Mouse (Mus musculus) retina, postnatal 1 day (tissue): ENCODE results near the gene Zbtb45.

Experiments
- DNase-seq: peaks from one replicate; pipeline ENCODE4 v3.0.0-alpha.2; 2012

The Zbtb45 gene

GRCm38 (mm10) chr7:12995862-12996261, 14.0 kb downstream of the Zbtb45 start:
- no peak for DNase-seq

DNA sequence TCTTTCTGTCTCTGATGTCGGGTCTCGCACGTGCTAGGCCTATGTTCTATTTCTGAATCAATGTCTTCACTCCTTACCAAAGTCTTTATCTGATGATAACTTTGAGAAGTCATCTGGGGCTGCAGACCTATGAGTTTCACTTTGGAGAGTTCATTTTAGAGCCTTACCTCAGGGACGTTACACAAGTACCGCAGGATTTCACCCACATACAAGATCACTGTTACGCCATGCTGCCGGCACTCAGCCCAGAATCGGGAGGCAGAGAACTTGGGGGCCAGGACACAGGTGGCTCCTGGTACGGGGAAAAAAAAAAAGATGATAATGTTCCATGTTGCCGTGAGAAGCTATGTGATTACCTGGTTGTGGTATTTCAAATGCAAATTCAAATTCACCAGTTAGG, 16.7 kb downstream of the Zbtb45 start:
- DNase-seq: no peak

GRCm38 (mm10) chr7:12992222-12992621, 17.6 kb downstream of the Zbtb45 start:
- peak; percentile 54 for DNase-seq

- no peak for DNase-seq
Observed at GRCm38 (mm10) chr7:12987409-12988189, 22.2 kb downstream of the Zbtb45 start.

DNA sequence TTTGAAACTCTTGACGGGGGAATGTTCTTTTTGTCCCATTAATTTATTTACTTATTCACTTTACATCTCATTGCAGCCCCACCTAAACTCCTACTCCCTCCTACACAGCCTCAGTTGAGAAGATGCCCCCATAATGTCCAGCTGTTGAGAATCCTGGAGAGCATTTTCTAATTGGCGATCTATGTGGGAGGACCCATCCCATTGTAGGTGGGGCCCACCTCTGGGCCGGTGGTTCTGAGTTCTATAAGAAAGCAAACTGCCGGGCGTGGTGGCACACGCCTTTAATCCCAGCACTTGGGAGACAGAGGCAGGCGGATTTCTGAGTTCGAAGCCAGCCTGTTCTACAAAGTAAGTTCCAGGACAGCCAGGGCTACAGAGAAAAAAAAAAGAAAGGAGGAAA, 22.9 kb downstream of the Zbtb45 start:
- no peak for DNase-seq

GRCm38 (mm10) chr7:12985724-12986123, 24.1 kb downstream of the Zbtb45 start:
- DNase-seq: no peak

DNA sequence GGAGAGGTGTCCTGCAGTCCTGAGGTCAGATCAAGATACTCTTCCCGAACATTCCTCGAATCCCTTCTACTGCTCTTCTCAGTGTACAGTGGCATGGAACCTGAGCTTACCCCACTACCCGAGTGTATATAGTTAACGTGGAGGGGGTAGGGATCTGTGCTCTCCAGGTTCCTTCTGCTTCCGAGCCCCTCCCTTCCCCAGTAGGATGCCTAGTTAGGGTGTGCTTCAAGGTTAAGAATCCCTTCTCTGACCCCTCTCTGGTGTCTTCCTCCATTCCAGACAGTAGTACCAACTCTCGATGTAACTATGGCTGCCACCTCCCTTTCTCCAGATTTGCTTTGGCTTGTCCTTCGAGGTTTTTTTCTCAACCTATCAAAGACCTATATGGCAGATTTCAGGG, 29.5 kb downstream of the Zbtb45 start:
- DNase-seq: no peak

GRCm38 (mm10) chr7:12979776-12980175, 30.1 kb downstream of the Zbtb45 start:
- no peak for DNase-seq

- no peak for DNase-seq
Observed at GRCm38 (mm10) chr7:12978931-12979722, 30.7 kb downstream of the Zbtb45 start.

DNA sequence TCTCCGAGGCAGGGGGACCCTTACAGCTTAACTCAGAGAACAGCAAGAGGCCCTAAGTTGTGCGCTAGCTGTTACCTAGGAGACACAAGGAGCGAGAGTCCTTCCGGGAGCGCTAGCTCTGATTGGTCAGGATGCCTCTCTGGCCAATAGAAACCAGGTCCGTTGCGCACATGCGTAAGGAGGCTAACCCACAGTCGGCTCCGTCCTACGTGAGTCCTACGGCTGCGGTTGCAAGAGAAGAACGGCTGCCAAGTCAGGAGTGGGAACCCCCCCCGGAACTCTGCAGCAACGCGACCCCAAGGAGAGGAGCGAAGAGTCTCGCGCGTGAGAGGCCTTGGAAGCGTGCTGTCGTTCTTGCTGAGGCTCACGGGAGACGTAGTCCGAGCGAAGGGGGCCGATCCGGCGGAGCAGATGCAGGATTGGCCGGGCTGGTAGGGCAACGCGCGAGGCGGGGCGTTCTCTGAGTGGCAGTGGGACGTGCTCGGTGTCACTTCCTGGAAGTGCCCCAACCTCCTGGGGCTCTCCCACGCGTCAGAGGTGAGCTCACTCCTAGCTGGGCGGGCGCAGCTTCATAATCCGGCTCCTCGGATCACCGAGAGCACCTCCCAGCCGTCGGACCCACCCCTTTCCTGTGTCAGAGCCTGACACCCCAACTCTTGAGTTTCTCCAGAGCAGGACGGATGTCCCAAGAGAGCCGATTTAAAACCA, 32.0 kb downstream of the Zbtb45 start, which contains the start of gene Zfp446:
Gene Zfp446 (plus strand): TSS at position 167 of the 708 bp plus-strand sequence.
- peak; percentile 98 for DNase-seq

GRCm38 (mm10) chr7:12970906-12971305, 38.9 kb downstream of the Zbtb45 start:
- DNase-seq: no peak

GRCm38 (mm10) chr7:12966104-12966845, 43.6 kb downstream of the Zbtb45 start:
- DNase-seq: peak; percentile 25

GRCm38 (mm10) chr7:12965678-12966091, 44.1 kb downstream of the Zbtb45 start, which contains the start of gene Zfp324:
TSS of gene Zfp324 (plus strand) at chr7:12965838.
- peak; percentile 91 for DNase-seq

GRCm38 (mm10) chr7:12961511-12962141, 48.2 kb downstream of the Zbtb45 start:
- peak; percentile 91 for DNase-seq

DNA sequence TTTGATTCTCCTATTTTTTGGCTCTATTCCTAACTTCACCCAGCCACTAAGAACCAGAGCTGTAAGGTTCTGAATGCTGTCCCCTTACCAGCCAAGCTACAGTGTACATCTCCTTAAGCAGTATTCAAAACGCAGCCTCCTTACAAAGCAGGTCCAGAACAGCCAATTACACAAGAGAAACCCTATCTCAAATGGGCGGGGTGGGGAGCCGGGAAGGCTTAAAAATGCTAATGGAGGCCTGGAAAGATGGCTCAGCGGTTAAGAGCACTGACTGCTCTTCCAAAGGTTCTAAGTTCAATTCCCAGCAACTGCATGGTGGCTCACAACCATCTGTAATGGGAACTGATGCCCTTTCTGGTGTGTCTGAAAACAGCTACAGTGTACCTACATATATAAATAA, 50.1 kb downstream of the Zbtb45 start:
- no peak for DNase-seq

GRCm38 (mm10) chr7:12958948-12959347, 50.9 kb downstream of the Zbtb45 start:
- no peak for DNase-seq

DNA sequence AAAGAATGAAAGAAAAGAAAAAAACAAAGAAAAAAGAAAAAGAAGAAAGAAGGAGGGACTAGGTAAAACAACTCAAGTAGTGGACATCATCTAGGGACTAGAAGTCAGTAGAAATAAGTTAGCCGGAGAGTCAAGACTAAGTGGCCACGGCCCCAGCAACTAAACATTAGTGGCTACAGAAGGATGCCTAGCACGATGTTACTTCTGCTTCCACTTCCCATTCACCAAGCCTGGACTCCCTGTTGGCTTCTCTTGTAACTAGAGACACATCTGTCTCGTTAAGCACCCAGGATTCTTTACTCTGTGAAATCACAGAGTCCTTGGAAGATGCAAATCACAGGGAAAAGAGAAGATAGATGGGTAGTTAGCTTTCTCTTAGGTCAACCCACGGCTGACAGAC, 52.3 kb downstream of the Zbtb45 start:
- no peak for DNase-seq

- peak; percentile 55 for DNase-seq
Observed at GRCm38 (mm10) chr7:12954896-12955295, 54.9 kb downstream of the Zbtb45 start.
